Mouse (Mus musculus) bone marrow macrophage, adult 2 months (primary cell): ENCODE measurements around the gene Cacng2. TPM values are rescaled to one million over a fixed set of nuclear protein-coding genes. Genes with fewer than 3 reads are reported as not detected.

ENCODE experiments used
- H3K27ac ChIP-seq: 2 replicates; pipeline ENCODE4 v1.5.1; 2012; ENCODE audit warnings: low read depth, low read length; ENCODE audit not compliant: insufficient read depth
- H3K4me1 ChIP-seq: 2 replicates; pipeline ENCODE4 v1.6.1; 2012; ENCODE audit warnings: low read length; ENCODE audit not compliant: control insufficient read depth, insufficient read depth
- H3K4me3 ChIP-seq: 2 replicates; pipeline ENCODE4 v1.5.1; 2012; ENCODE audit warnings: mild to moderate bottlenecking, low read length, moderate library complexity; ENCODE audit not compliant: insufficient read depth
- CTCF ChIP-seq: IDR thresholded peaks from 2 replicates; pipeline ENCODE4 v1.5.1; 2012; ENCODE audit warnings: low read depth, mild to moderate bottlenecking, low read length, moderate library complexity
- POLR2A ChIP-seq: IDR thresholded peaks from 2 replicates; pipeline ENCODE4 v1.6.1; 2012; ENCODE audit warnings: mild to moderate bottlenecking, low read depth, low read length, borderline replicate concordance
- polyA plus RNA-seq: library from polyadenylated mRNA; stranded (reverse); fragments of >200 nt; gene quantifications from 2 replicates; pipeline ENCODE4 v1.2.4, GENCODE M21; 2012; ENCODE audit not compliant: missing spikeins, insufficient read depth, insufficient read length

Cacng2 gene
- polyA plus RNA-seq, 1 experiment: not detected

DNA sequence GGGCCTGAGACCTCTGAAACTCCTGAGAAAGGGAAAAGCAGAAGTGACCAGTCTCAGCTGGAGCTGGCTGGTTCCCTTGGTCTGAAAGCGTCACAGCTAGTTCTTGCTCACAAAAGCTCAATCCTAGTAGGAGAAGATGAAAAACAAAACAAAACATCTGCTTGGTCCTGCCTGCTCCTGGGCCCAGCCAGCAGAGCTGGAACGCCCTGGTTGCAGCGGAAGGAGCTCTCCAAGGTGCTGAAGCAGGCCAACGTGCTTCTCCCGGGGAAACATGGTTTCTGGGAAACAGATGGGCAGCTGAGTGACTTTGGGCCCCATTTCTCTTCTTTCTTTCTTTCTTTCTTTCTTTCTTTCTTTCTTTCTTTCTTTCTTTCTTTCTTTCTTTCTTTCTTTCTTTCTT is 53.4 kb downstream of the Cacng2 start:
- H3K27ac ChIP-seq: no peak overlapping the region
- H3K4me3 ChIP-seq: no peak overlapping the region
- no peaks in the 10 kb centered on the region for H3K4me1 ChIP-seq
- TF ChIP-seq POLR2A: no peak
- no peak for TF ChIP-seq CTCF

DNA sequence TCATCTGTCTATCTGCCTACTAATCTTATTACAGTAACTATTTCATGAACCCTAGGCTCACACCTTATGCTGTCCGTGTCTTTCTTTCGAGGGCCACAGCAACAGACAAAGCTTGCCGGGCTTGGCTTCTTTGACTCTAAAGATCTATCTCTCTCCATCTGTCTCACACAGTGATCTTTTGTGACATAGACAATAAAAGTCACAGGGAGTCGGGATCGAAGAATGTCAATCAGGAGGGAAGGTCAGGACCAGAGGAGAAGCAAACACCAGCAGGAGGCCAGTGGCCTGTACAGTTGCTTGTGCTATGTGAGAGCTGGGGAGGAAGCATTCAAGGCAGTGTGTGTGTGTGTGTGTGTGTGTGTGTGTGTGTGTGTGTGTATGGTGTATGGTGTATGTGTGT is 54.3 kb downstream of the Cacng2 start:
- no peak overlapping the region for H3K27ac ChIP-seq
- no peaks in the 10 kb centered on the region for H3K4me1 ChIP-seq
- H3K4me3 ChIP-seq: no peak overlapping the region
- TF ChIP-seq POLR2A (no peak), CTCF (no peak)

DNA sequence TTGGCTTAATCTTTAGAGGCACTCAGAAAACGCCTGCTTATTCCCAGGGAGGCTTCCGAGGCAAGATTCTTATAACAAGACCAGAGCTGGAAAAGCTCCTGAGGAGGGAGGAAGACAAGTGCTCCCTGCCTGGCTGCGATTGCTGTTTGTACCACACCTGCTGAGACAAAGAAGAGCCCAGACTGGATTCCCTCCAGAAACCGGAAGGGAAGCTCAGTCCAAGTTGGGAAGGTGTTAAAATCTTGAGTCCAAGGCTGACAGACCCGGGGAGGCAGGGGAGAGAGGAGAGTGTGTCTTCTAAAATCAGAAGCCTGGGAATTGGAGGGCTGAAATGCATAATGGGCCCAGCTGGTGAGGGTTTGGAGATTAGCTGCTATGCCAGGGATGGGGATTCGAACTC is 55.5 kb downstream of the Cacng2 start:
- TF ChIP-seq CTCF (no peak), POLR2A (no peak)

DNA sequence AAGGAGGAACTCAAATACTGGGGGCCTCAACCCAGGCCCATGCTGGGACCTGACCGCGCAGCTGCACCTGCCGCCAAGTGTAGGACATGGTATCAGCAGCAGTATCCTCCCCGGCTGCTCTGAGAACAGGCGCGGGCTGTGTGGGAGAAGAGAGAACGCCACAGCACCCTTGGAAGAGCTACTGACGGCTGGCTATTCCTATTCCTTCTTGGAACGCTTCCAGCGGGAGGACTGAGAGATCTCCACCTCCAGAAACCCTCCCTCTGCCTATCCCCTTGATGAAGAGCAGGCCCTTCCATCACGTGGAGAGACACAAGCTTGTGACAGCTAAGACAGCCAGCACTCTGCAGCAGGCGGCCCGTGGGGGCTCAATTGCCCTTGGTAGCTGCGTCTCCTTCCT is 57.4 kb downstream of the Cacng2 start:
- Histone ChIP-seq H3K27ac (no peak overlapping the region), H3K4me3 (no peak overlapping the region), H3K4me1 (no peaks in the 10 kb centered on the region)
- no peak for TF ChIP-seq CTCF
- TF ChIP-seq POLR2A: no peak

More for the DNA sequence above, 55.5 kb downstream of the Cacng2 start:
- H3K4me3 ChIP-seq: no peak overlapping the region
- H3K27ac ChIP-seq: no peak overlapping the region
- no peaks in the 10 kb centered on the region for H3K4me1 ChIP-seq

DNA sequence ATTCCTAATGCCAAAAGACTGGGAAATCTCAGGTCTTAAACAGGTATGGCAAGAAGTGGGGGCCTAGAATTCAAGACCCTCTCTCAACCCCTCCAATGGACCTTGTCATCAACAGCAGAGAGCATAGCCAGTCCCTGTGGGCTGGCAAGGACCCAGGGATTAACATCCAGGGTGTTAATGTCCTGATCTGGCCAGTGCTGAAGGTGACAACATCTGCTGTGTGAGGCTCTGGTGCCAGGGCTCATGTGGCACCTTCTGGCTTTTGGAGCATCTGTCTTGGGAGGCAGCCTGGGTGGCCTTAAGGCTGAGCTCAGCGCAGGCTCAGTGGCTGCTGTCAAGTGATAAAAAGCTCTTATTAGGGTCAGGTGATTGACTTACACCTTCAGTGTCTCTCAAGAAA is 62.9 kb downstream of the Cacng2 start:
- Histone ChIP-seq H3K4me1 (no peaks in the 10 kb centered on the region), H3K4me3 (no peak overlapping the region), H3K27ac (no peak overlapping the region)
- no peak for TF ChIP-seq POLR2A

DNA sequence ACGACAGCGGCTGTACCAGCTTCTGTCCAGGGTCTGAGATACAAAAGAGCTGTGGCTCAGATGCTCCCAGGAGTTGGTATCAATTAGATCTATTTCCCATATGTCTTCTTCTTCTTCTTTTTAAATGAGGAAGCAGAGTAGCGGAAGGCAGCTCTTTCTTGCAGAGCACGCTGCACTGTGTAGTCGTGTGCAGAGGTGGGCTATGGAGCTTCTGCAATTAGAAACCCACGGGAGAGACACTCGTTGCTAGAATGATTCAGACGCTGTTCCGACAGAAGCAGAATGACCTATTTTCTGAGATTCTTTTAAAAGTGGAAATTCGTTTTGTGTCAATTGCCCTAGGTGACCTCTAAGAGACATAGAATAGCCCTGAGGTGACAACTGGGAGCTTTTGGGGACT is 69.1 kb downstream of the Cacng2 start:
- TF ChIP-seq CTCF: no peak
- TF ChIP-seq POLR2A: no peak

DNA sequence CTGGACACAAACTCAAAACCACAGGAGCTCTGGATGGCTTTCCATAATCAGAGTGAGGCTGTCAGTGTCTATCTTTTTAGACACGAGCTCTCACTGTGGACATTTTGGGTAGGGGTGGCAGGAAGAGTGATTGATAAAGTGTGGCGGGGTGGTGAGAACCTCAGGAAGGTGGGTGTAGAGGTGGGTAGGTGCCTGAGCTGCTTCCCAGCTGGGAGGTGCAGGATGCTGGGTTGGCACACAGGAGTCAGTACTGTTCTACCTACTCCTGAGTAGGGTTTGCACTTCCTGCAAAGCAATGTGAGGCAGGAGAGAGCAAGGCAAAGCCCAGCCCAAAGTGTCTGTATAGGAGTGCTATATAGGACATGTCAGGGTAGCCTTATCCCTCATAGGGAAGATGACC is 69.9 kb downstream of the Cacng2 start:
- Histone ChIP-seq H3K4me3 (no peak overlapping the region), H3K27ac (no peak overlapping the region), H3K4me1 (no peaks in the 10 kb centered on the region)
- TF ChIP-seq CTCF: no peak
- TF ChIP-seq POLR2A: no peak

More for the DNA sequence above, 69.1 kb downstream of the Cacng2 start:
- Histone ChIP-seq H3K27ac (no peak overlapping the region), H3K4me1 (no peaks in the 10 kb centered on the region), H3K4me3 (no peak overlapping the region)

DNA sequence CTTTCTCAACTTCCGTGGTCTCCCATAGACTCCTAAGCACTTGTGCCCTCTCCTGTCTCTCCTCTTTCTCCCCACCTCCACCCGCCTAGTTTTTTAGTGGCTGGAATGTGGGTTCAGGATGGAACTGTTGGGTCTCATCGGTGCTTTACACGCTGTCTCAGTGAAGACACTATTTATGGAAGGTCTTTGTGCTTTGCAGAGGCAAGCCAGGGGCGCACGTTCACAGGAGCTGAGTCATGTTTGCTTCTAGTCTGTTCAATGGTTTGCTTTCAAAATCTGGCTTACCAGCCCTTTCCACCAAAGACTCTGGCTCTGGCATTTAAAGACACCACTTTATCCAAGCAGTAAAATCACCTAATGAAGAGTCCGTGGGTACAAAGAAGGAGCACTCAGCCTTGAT is 74.0 kb downstream of the Cacng2 start:
- no peak for TF ChIP-seq CTCF
- no peak for TF ChIP-seq POLR2A

DNA sequence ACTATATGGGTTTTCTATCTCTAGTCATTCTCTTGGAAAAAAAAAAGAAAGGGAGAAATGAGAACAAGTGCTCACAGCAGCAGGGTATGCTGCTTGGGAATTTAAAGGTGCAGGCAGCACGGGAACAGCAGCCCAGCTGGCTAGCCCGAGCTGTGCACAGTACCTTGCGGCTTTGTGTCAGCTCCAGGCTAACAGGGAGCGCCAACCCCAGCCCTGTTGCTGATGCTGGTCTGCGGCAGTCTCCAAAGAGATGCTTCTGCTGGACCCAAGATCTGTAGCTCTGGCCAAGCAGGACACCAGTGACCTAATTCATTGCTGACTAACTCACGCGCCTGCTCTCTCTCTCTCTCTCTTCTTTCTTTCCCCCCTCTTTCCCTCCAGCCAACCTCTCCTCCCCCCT is 74.5 kb downstream of the Cacng2 start:
- TF ChIP-seq POLR2A (no peak), CTCF (no peak)
- H3K4me1 ChIP-seq: no peaks in the 10 kb centered on the region
- H3K4me3 ChIP-seq: no peak overlapping the region
- H3K27ac ChIP-seq: no peak overlapping the region

More for the DNA sequence above, 74.0 kb downstream of the Cacng2 start:
- H3K4me3 ChIP-seq: no peak overlapping the region
- no peaks in the 10 kb centered on the region for H3K4me1 ChIP-seq
- no peak overlapping the region for H3K27ac ChIP-seq

DNA sequence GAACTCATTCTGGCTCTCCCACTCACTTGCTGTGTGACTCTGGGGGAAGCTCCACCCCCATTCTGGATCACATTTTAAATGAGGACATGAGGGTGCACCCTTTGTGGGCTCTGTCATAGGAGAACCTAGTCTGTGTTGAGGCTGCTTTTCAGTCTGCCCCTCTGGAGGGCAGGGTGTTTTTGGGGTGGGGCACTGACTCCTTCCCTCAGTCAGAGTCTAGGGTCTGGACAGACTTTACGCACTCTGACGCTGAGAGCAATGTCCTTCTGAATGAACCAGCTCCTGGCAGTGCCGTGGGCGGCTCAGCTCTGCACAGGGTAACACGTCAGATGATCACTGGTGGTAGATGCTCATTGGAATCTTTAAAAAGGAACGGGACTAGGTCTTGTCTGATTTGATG is 75.0 kb downstream of the Cacng2 start:
- Histone ChIP-seq H3K4me3 (no peak overlapping the region), H3K27ac (no peak overlapping the region), H3K4me1 (no peaks in the 10 kb centered on the region)
- no peak for TF ChIP-seq CTCF
- TF ChIP-seq POLR2A: no peak

DNA sequence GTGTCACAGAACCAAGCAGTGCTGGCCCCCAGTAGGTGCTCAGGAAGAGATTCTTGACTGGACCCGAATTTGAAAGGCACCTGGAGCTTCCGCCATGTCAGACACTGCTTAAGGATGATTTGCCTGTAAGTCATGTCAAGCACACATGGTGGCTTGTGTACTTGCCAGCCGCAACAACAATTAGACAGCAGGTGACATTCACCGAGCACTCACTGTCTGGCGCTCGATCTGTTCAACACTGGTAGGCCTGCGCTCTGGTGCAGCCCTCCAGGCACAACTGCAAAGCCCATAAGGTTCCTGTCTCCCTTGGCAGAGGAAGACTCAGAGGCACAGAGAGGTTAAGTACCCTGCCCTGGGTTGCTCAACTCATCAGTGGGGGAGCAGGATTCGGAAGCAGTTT is 77.1 kb downstream of the Cacng2 start:
- TF ChIP-seq CTCF (no peak), POLR2A (no peak)
- no peak overlapping the region for H3K4me3 ChIP-seq
- no peaks in the 10 kb centered on the region for H3K4me1 ChIP-seq
- no peak overlapping the region for H3K27ac ChIP-seq
